Mouse (Mus musculus) CH12.LX (cell line): ENCODE results near the gene Ccdc151. TPM values are rescaled to one million over a fixed set of nuclear protein-coding genes. Genes with fewer than 3 reads are reported as not detected.

Experiments used
- DNase-seq: peaks from one replicate; pipeline ENCODE4 v3.0.0-alpha.2; 2013; ENCODE audit errors: extremely low read depth
- H3K27ac ChIP-seq: 2 replicates; pipeline ENCODE4 v1.5.1; 2012; ENCODE audit warnings: low read depth, mild to moderate bottlenecking, control low read depth, moderate library complexity; ENCODE audit not compliant: insufficient read depth
- H3K27me3 ChIP-seq: replicated peaks from 2 replicates; pipeline ENCODE3; 2012; ENCODE audit warnings: inconsistent platforms
- H3K36me3 ChIP-seq, 2 experiments: replicated peaks in 1 of 2; 2 replicates each; pipeline versions ENCODE3 to v1.6.1; 2012; ENCODE audit warnings: inconsistent platforms in 1 of 2, low read length in 1 of 2, mild to moderate bottlenecking in 1 of 2, mixed read lengths in 1 of 2, moderate library complexity in 1 of 2; ENCODE audit not compliant: control insufficient read depth in 1 of 2, insufficient read depth in 1 of 2
- H3K4me1 ChIP-seq, 2 experiments: 2 replicates each; pipeline ENCODE4 v1.6.1; 2012; ENCODE audit warnings: inconsistent platforms in 1 of 2, moderate library complexity in 1 of 2; ENCODE audit not compliant: insufficient read depth in 2 of 2, control insufficient read depth in 1 of 2
- H3K4me2 ChIP-seq: 2 replicates; pipeline ENCODE4 v1.6.1; 2012; ENCODE audit warnings: low read depth, mild to moderate bottlenecking, control low read depth; ENCODE audit not compliant: poor library complexity, insufficient read depth, severe bottlenecking
- H3K4me3 ChIP-seq, 3 experiments: fragments of 150-350 bp in 1 of 3; sonication (generic) in 1 of 3; replicated peaks in 1 of 3; 2 replicates each; pipeline versions ENCODE3 to v1.5.1; 2011 to 2012; ENCODE audit warnings: low read depth in 2 of 3, low read length in 2 of 3, mild to moderate bottlenecking in 2 of 3, moderate library complexity in 2 of 3, control low read depth in 1 of 3, improper control_type of control experiment in 1 of 3, inconsistent platforms in 1 of 3, mixed read lengths in 1 of 3; ENCODE audit not compliant: poor library complexity in 1 of 3
- H3K79me2 ChIP-seq: replicated peaks from 2 replicates; pipeline ENCODE4 v1.6.1; 2012; ENCODE audit warnings: mild to moderate bottlenecking, moderate library complexity; ENCODE audit not compliant: control insufficient read depth, poor library complexity, insufficient read depth, severe bottlenecking; ENCODE audit errors: extremely low read depth
- H3K9ac ChIP-seq: 2 replicates; pipeline ENCODE4 v1.6.1; 2012; ENCODE audit warnings: low read depth, mild to moderate bottlenecking, control low read depth, moderate library complexity; ENCODE audit not compliant: insufficient read depth
- H3K9me3 ChIP-seq: replicated peaks from 2 replicates; pipeline ENCODE3; 2012; ENCODE audit warnings: low read length, inconsistent platforms, mixed read lengths
- BHLHE40 ChIP-seq: IDR thresholded peaks from 2 replicates; pipeline ENCODE4 v1.6.1; 2011; ENCODE audit warnings: mild to moderate bottlenecking, low read depth, low read length, improper control_type of control experiment
- CHD1 ChIP-seq: IDR thresholded peaks from 2 replicates; pipeline ENCODE4 v1.6.1; 2012; ENCODE audit warnings: low read depth, low read length, improper control_type of control experiment, inconsistent platforms
- CTCF ChIP-seq, 2 experiments: IDR thresholded peaks in 1 of 2; conservative IDR thresholded peaks in 1 of 2; 2 replicates each; pipeline ENCODE4 v1.5.1; 2011 to 2012; ENCODE audit warnings: low read depth in 2 of 2, low read length in 2 of 2, improper control_type of control experiment in 1 of 2, inconsistent platforms in 1 of 2, mild to moderate bottlenecking in 1 of 2, moderate library complexity in 1 of 2
- EP300 ChIP-seq: IDR thresholded peaks from 2 replicates; pipeline ENCODE4 v1.6.1; 2011; ENCODE audit warnings: low read length, improper control_type of control experiment
- HCFC1 ChIP-seq: IDR thresholded peaks from 2 replicates; pipeline ENCODE4 v1.6.1; 2012; ENCODE audit warnings: low read depth, mild to moderate bottlenecking, inconsistent platforms, low read length, improper control_type of control experiment
- IRF4 ChIP-seq: IDR thresholded peaks from 2 replicates; pipeline ENCODE4 v1.6.1; 2014; ENCODE audit warnings: low read depth, mild to moderate bottlenecking, inconsistent platforms, low read length, improper control_type of control experiment
- JUND ChIP-seq: conservative IDR thresholded peaks from 2 replicates; pipeline ENCODE4 v1.6.1; 2011; ENCODE audit warnings: low read depth, low read length, improper control_type of control experiment
- KAT2A ChIP-seq: IDR thresholded peaks from 2 replicates; pipeline ENCODE4 v1.6.1; 2012; ENCODE audit warnings: low read length, improper control_type of control experiment, inconsistent platforms; ENCODE audit not compliant: insufficient replicate concordance
- MAFK ChIP-seq: IDR thresholded peaks from 2 replicates; pipeline ENCODE4 v1.6.1; 2011; ENCODE audit warnings: low read length, improper control_type of control experiment; ENCODE audit not compliant: insufficient replicate concordance
- MAX ChIP-seq: IDR thresholded peaks from 2 replicates; pipeline ENCODE4 v1.6.1; 2011; ENCODE audit warnings: low read length, improper control_type of control experiment
- MAZ ChIP-seq: IDR thresholded peaks from 2 replicates; pipeline ENCODE4 v1.6.1; 2012; ENCODE audit warnings: low read depth, mild to moderate bottlenecking, inconsistent platforms, low read length, improper control_type of control experiment, moderate library complexity
- MXI1 ChIP-seq: IDR thresholded peaks from 2 replicates; pipeline ENCODE4 v1.6.1; 2011; ENCODE audit warnings: mild to moderate bottlenecking, low read depth, low read length, improper control_type of control experiment
- MYC ChIP-seq: IDR thresholded peaks from 2 replicates; pipeline ENCODE4 v1.6.1; 2011; ENCODE audit warnings: low read depth, mild to moderate bottlenecking, improper control_type of control experiment, low read length
- NELFE ChIP-seq: IDR thresholded peaks from 2 replicates; pipeline ENCODE4 v1.6.1; 2011; ENCODE audit warnings: low read depth, low read length, improper control_type of control experiment
- NRF1 ChIP-seq: IDR thresholded peaks from 2 replicates; pipeline ENCODE4 v1.6.1; 2014; ENCODE audit warnings: low read depth, mild to moderate bottlenecking, inconsistent platforms, low read length, improper control_type of control experiment, moderate library complexity
- PAX5 ChIP-seq: IDR thresholded peaks from 2 replicates; pipeline ENCODE4 v1.6.1; 2012; ENCODE audit warnings: low read length, inconsistent platforms, mixed read lengths
- POLR2A ChIP-seq: IDR thresholded peaks from 2 replicates; pipeline ENCODE4 v1.6.1; 2011; ENCODE audit warnings: low read depth, mild to moderate bottlenecking, improper control_type of control experiment, low read length
- POLR2AphosphoS2 ChIP-seq: IDR thresholded peaks from 2 replicates; pipeline ENCODE4 v1.6.1; 2011; ENCODE audit warnings: low read depth, low read length, improper control_type of control experiment
- RAD21 ChIP-seq: IDR thresholded peaks from 2 replicates; pipeline ENCODE4 v1.6.1; 2011; ENCODE audit warnings: low read depth, mild to moderate bottlenecking, low read length, improper control_type of control experiment, moderate library complexity
- SMC3 ChIP-seq: IDR thresholded peaks from 2 replicates; pipeline ENCODE4 v1.6.1; 2011; ENCODE audit warnings: low read depth, low read length, improper control_type of control experiment
- TBP ChIP-seq: conservative IDR thresholded peaks from 2 replicates; pipeline ENCODE4 v1.6.1; 2011; ENCODE audit warnings: low read depth, low read length, improper control_type of control experiment
- TCF12 ChIP-seq: IDR thresholded peaks from 2 replicates; pipeline ENCODE4 v1.6.1; 2014; ENCODE audit warnings: low read depth, mild to moderate bottlenecking, inconsistent platforms, low read length, improper control_type of control experiment
- UBTF ChIP-seq: IDR thresholded peaks from 2 replicates; pipeline ENCODE4 v1.6.1; 2012; ENCODE audit warnings: low read depth, mild to moderate bottlenecking, inconsistent platforms, low read length, improper control_type of control experiment, moderate library complexity
- USF1 ChIP-seq: IDR thresholded peaks from 2 replicates; pipeline ENCODE4 v1.6.1; 2014; ENCODE audit warnings: low read depth, mild to moderate bottlenecking, inconsistent platforms, low read length, improper control_type of control experiment
- USF2 ChIP-seq: conservative IDR thresholded peaks from 2 replicates; pipeline ENCODE4 v1.6.1; 2011; ENCODE audit warnings: low read depth, low read length, improper control_type of control experiment
- ZKSCAN1 ChIP-seq: IDR thresholded peaks from 2 replicates; pipeline ENCODE4 v1.6.1; 2012; ENCODE audit warnings: low read depth, inconsistent platforms, low read length, improper control_type of control experiment, borderline replicate concordance
- ZNF384 ChIP-seq: IDR thresholded peaks from 2 replicates; pipeline ENCODE4 v1.6.1; 2012; ENCODE audit warnings: low read depth, low read length, improper control_type of control experiment, inconsistent platforms
- dilution Hi-C: fragments of 300-500 bp; cut with MboI; formaldehyde crosslinking; loops from 2 replicates; pipeline ENCODE4 v1.14.3; 2020; ENCODE audit warnings: low sequenced_read_pairs; ENCODE audit not compliant: extremely low pct_unique_long_range_greater_than_20kb, extremely low pct_ligation_motif_present
- in situ Hi-C: fragments of 300-500 bp; cut with MboI; formaldehyde crosslinking; loops from 3 replicates; pipeline ENCODE4 v1.14.3; 2019; ENCODE audit warnings: low sequenced_read_pairs, low pct_ligation_motif_present, low pct_unique_long_range_greater_than_20kb, mixed read lengths
- polyA plus RNA-seq: library from polyadenylated mRNA; unstranded; fragments of >175 nt; gene quantifications from 2 replicates; pipeline ENCODE4 v1.2.1, GENCODE M21; 2012; ENCODE audit warnings: low read depth; ENCODE audit not compliant: insufficient read length
- total RNA-seq, 2 experiments: library from RNA; depleted of rRNA; stranded (reverse); fragments of 300-350 nt in 1 of 2; fragments of >200 nt in 1 of 2; gene quantifications; 2 replicates each; pipeline ENCODE4 v1.2.3; 2012 to 2014

Ccdc151 gene
- total and polyA plus RNA-seq, 3 experiments = 0.13 to 0.25 (median 0.16) TPM

DNA sequence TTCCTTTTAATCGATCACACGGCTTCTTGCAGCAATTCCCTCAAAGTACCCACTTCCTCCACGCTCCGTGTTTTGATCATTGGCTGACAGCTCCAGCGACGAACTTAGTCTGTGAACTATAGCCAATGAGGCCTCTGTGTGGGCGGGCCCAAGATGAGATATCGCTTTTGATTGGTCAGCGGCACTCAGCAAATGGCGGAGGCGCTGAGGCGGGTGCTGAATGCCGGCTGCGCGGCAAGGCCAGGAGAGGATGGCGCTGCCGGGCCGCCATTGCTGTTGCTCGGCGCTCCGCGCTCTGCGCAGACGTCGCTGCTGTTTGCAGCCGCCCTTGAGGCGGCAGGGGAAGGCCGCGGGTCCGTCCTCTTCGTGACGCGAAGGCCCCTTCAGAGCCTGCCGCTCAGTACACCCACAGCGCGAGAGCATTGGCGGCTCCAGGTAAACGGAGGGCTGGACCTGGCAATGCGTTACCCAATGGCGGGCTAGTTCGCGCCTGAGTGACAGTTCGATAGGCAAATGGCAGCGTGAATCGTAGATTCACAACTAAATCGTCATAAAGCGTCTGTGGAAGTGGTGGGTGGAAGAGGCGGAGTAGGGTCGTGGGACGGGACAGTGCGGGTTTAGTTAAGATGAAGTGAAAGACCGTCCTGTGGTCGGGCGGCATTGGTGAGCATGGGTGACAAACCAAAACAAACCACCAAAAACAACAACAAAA lies 46.7 kb downstream of the Ccdc151 start, which contains the start of gene Swsap1 (continued):
- no peak for TF ChIP-seq ZNF384
- TF ChIP-seq MXI1 = peak; percentile 65; the same call in 1 of the 2 replicates
- peak; percentile 75 for TF ChIP-seq HCFC1
- TF ChIP-seq ZKSCAN1 = no peak

DNA sequence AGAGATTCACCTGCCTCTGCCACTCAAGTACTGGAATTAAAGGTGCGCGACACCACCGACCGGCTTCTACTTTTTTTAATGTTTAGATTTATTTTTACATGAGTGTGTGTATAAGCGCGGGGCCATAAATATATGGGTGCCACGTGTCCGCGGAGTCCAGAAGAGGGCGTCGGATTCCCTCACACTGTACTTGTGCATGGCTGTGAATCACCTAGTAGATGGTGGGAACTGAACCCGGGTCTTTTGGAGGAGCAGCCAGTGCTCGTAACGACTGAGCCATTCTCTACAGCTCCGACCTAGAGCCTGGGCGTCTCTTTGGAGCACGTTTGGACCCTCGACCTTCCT lies 47.2 kb downstream of the Ccdc151 start:
- peaks cover 2% of the 10 kb centered on the region for H3K27me3 ChIP-seq
- no peak for DNase-seq
- H3K9ac ChIP-seq = peak overlapping the region; percentile 64; the same call in 1 of the 2 replicates
- in situ Hi-C loops = no loop called here
- peak in 1 of 2 experiments; percentile 55; a peak in 2 of 4 replicates for TF ChIP-seq CTCF (conservative IDR thresholded peaks at IDR 0.05 in 1 of 2, IDR thresholded peaks at IDR 0.05 in 1 of 2; ENCODE audit: low read depth in 2 of 2, low read length in 2 of 2)
- TF ChIP-seq MAX = peak; percentile 92
- peak; percentile 81; the same call in 1 of the 2 replicates for TF ChIP-seq ZNF384
- no peak for TF ChIP-seq PAX5
- TF ChIP-seq MXI1 = peak; percentile 90
- no peak for TF ChIP-seq MAFK
- peak; percentile 16 for TF ChIP-seq RAD21
- peak; percentile 97 for TF ChIP-seq MYC
- 0 out of 2 replicates have a peak, but pooled peaks have one; percentile 26 for TF ChIP-seq JUND
- TF ChIP-seq NELFE = peak; percentile 70; the same call in 1 of the 2 replicates
- no peak for TF ChIP-seq HCFC1
- TF ChIP-seq UBTF = no peak
- peak; percentile 78; the same call in 1 of the 2 replicates for TF ChIP-seq POLR2A
- TF ChIP-seq BHLHE40 = peak; percentile 51
- TF ChIP-seq USF1 = peak; percentile 38
- TF ChIP-seq SMC3 = peak; percentile 44
- peaks cover 3% of the 10 kb centered on the region for H3K9me3 ChIP-seq
- peak overlapping the region; percentile 59 to 79 (median 77) for H3K4me3 ChIP-seq
- dilution Hi-C loops = no loop called here
- peak overlapping the region; percentile 63 for H3K27ac ChIP-seq
- H3K4me1 ChIP-seq = peaks cover 2 to 10% of the 10 kb centered on the region in 2 experiments; a peak in 3 of 4 replicates
- H3K4me2 ChIP-seq = peak overlapping the region; percentile 80
- H3K79me2 ChIP-seq = 0 out of 2 replicates have a peak, but pooled peaks cover 3% of the 10 kb centered on the region
- peaks cover 3% of the 10 kb centered on the region in 2 experiments for H3K36me3 ChIP-seq

DNA sequence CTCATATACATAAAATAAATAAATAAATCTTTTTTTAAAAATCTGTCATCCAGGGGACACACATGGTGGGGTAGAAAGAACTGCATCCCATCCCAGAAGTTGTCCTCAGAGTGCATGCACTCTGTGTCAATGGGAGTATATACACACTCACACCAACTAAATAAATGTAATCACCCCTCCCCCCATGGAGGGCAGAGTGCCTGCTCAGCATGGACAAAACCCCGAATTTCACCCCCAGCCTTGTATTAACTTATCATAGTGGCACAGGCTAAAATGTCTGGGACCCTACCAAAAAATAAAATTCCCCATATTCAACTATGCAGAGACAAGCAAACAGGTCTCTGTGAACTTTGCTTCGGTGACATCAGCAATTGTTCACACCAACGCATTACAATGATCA lies 47.8 kb downstream of the Ccdc151 start:
- H3K36me3 ChIP-seq = peaks cover 3% of the 10 kb centered on the region in 2 experiments
- H3K9ac ChIP-seq = peak overlapping the region; percentile 64; the same call in 1 of the 2 replicates
- no peak overlapping the region for H3K4me3 ChIP-seq
- TF ChIP-seq RAD21 (no peak), POLR2A (no peak), TCF12 (no peak), MAZ (no peak), CHD1 (no peak), POLR2AphosphoS2 (no peak), USF1 (no peak), UBTF (no peak), EP300 (no peak), TBP (no peak), MXI1 (no peak), IRF4 (no peak), SMC3 (no peak), ZNF384 (no peak), NRF1 (no peak), CTCF (conservative IDR thresholded peaks at IDR 0.05 in 1 of 2, IDR thresholded peaks at IDR 0.05 in 1 of 2; ENCODE audit: low read depth in 2 of 2, low read length in 2 of 2) (no peak), USF2 (no peak), KAT2A (no peak)
- in situ Hi-C loops (no loop called here), dilution Hi-C loops (no loop called here)
- H3K4me1 ChIP-seq = peaks cover 2 to 10% of the 10 kb centered on the region in 2 experiments; a peak in 3 of 4 replicates
- no peak for DNase-seq
- 0 out of 2 replicates have a peak, but pooled peaks cover 3% of the 10 kb centered on the region for H3K79me2 ChIP-seq
- H3K9me3 ChIP-seq = peaks cover 3% of the 10 kb centered on the region
- peaks cover 2% of the 10 kb centered on the region for H3K27me3 ChIP-seq
- H3K4me2 ChIP-seq = peak overlapping the region; percentile 80; the same call in 1 of the 2 replicates
- H3K27ac ChIP-seq = no peak overlapping the region
